In the genomic region with DNA sequence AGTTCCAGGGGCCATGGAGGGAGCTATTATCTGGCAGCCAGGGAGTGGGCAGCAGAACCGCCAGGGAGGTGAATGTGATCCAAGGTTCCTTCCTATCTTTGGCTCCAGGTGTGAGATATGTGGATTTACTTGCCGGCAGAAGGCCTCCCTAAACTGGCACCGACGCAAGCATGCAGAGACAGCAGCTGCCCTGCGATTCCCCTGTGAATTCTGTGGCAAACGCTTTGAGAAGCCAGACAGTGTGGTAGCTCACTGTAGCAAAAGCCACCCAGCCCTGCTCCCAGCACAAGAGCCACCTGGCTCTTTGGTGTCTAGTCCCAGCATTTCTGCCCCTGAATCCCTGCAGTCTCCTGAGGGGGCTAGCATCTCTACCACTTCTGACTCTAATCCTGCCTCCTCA, we compare ENCODE assay signal across 21 mouse cellular contexts. TPM values are rescaled to one million over a fixed set of nuclear protein-coding genes. Genes with fewer than 3 reads are reported as not detected.
DNase-seq lines count a peak whose midpoint lies in the region; ATAC-seq and TF ChIP-seq lines count a peak whose summit lies in the region.
"Had no signal": no experiment of that assay in that cellular context is flagged by ENCODE, and none has a peak within 500 bp of the region (broad histone marks: within the 10 kb centered on the region; RNA-seq: fewer than 3 reads in every experiment).

No protein-coding gene starts in this region.

- 67% methylated on average over 6 of the region's 6 CpGs for WGBS in hindbrain, embryonic 13.5 days
- 75% methylated on average over 6 of the region's 6 CpGs for WGBS in hindbrain, embryonic 12.5 days
- WGBS in midbrain, postnatal 0 days, result 71% methylated on average over 6 of the region's 6 CpGs
- WGBS in midbrain, embryonic 16.5 days, result 70% methylated on average over 6 of the region's 6 CpGs

- peak; percentile 49 for DNase-seq in cerebellum, adult 11-12 months
- DNase-seq in cerebellum, adult 8-10 months, result no peak
- DNase-seq in midbrain, postnatal 0 days (ENCODE audit: low spot score), result peak; percentile 58
- DNase-seq in ovary, postnatal 10 days (ENCODE audit: low spot score), result no peak
- DNase-seq: adrenal gland, postnatal 36 days; gastrocnemius, postnatal 25 days; heart, postnatal 14 days; kidney, adult 18-20 months; kidney, postnatal 25 days; lung, postnatal 10 days; right cerebral cortex, postnatal 4 days had no signal

- H3K4me2 ChIP-seq in hindbrain, embryonic 13.5 days, result no peak overlapping the region
- no peak overlapping the region for H3K4me2 ChIP-seq in hindbrain, embryonic 12.5 days (replicated peaks)
- no peak overlapping the region for H3K4me2 ChIP-seq in midbrain, postnatal 0 days (ENCODE audit: low read depth, low read length, poor library complexity, severe bottlenecking)
- no peak overlapping the region for H3K4me2 ChIP-seq in midbrain, embryonic 16.5 days (ENCODE audit: low read length)
- H3K4me2 ChIP-seq in myocyte (ENCODE audit: low read depth), result no peak overlapping the region
- H3K4me2 ChIP-seq: heart, embryonic 11.5 days; liver, embryonic 15.5 days; midbrain, embryonic 15.5 days had no signal

- no peak overlapping the region for H3ac ChIP-seq in myocyte (ENCODE audit: control insufficient read depth, insufficient read length)

- no peaks in the 10 kb centered on the region for H3K9me3 ChIP-seq in hindbrain, embryonic 13.5 days
- H3K9me3 ChIP-seq in hindbrain, embryonic 12.5 days (replicated peaks), result no peaks in the 10 kb centered on the region
- no peaks in the 10 kb centered on the region for H3K9me3 ChIP-seq in midbrain, postnatal 0 days (ENCODE audit: low read length)
- H3K9me3 ChIP-seq in midbrain, embryonic 16.5 days (replicated peaks; ENCODE audit: control insufficient read depth, low read length, poor library complexity, severe bottlenecking), result no peaks in the 10 kb centered on the region
- H3K9me3 ChIP-seq: liver, embryonic 15.5 days; midbrain, embryonic 15.5 days had no signal

- peaks cover 4% of the 10 kb centered on the region; the same call in 1 of the 2 replicates for H3K4me1 ChIP-seq in hindbrain, embryonic 13.5 days (replicated peaks)
- H3K4me1 ChIP-seq in hindbrain, embryonic 12.5 days, result no peaks in the 10 kb centered on the region
- H3K4me1 ChIP-seq in midbrain, postnatal 0 days (ENCODE audit: insufficient read depth, low read length), result no peaks in the 10 kb centered on the region
- H3K4me1 ChIP-seq in midbrain, embryonic 16.5 days (ENCODE audit: control insufficient read depth, insufficient read depth, low read length), result no peaks in the 10 kb centered on the region
- H3K4me1 ChIP-seq: liver, embryonic 15.5 days; midbrain, embryonic 15.5 days had no signal

- H3K27ac ChIP-seq in hindbrain, embryonic 13.5 days, result peak overlapping the region; percentile 9; the same call in 1 of the 2 replicates
- no peak overlapping the region for H3K27ac ChIP-seq in hindbrain, embryonic 12.5 days
- 0 out of 2 replicates have a peak overlapping the region, but pooled peaks have one; percentile 6 for H3K27ac ChIP-seq in midbrain, postnatal 0 days (ENCODE audit: low read depth, low read length)
- no peak overlapping the region for H3K27ac ChIP-seq in midbrain, embryonic 16.5 days (ENCODE audit: low read length)
- H3K27ac ChIP-seq: liver, embryonic 15.5 days; midbrain, embryonic 15.5 days had no signal

- no peak for ATAC-seq in hindbrain, embryonic 13.5 days (ENCODE audit: low FRiP score)
- no peak for ATAC-seq in hindbrain, embryonic 12.5 days (ENCODE audit: low FRiP score)
- no peak for ATAC-seq in midbrain, postnatal 0 days (ENCODE audit: low FRiP score)
- ATAC-seq in midbrain, embryonic 16.5 days, result no peak
- ATAC-seq: midbrain, embryonic 15.5 days had no signal

- H3K79me2 ChIP-seq in myocyte (ENCODE audit: control insufficient read depth, insufficient read depth), result no peaks in the 10 kb centered on the region

- H3K27me3 ChIP-seq in hindbrain, embryonic 13.5 days, result no peaks in the 10 kb centered on the region
- H3K27me3 ChIP-seq in hindbrain, embryonic 12.5 days, result no peaks in the 10 kb centered on the region
- no peaks in the 10 kb centered on the region for H3K27me3 ChIP-seq in midbrain, postnatal 0 days (ENCODE audit: insufficient read depth, low read length)
- no peaks in the 10 kb centered on the region for H3K27me3 ChIP-seq in midbrain, embryonic 16.5 days (ENCODE audit: control insufficient read depth, insufficient read depth, low read depth, low read length)
- no peaks in the 10 kb centered on the region for H3K27me3 ChIP-seq in myocyte (ENCODE audit: control insufficient read depth, insufficient read depth, insufficient read length)
- H3K27me3 ChIP-seq: CH12.LX; liver, embryonic 15.5 days; midbrain, embryonic 15.5 days had no signal

- no peak overlapping the region for H3K9ac ChIP-seq in hindbrain, embryonic 13.5 days
- H3K9ac ChIP-seq in hindbrain, embryonic 12.5 days, result no peak overlapping the region
- no peak overlapping the region for H3K9ac ChIP-seq in midbrain, postnatal 0 days (replicated peaks; ENCODE audit: low read length, poor library complexity, severe bottlenecking)
- H3K9ac ChIP-seq in midbrain, embryonic 16.5 days (ENCODE audit: low read depth, low read length), result no peak overlapping the region
- H3K9ac ChIP-seq: liver, embryonic 15.5 days; midbrain, embryonic 15.5 days had no signal

- no peak for TF ChIP-seq CTCF in midbrain, postnatal 0 days (IDR thresholded peaks at IDR 0.05)

- peaks cover 55% of the 10 kb centered on the region for H3K36me3 ChIP-seq in hindbrain, embryonic 13.5 days
- H3K36me3 ChIP-seq in hindbrain, embryonic 12.5 days, result peaks cover 50% of the 10 kb centered on the region
- peaks cover 16% of the 10 kb centered on the region for H3K36me3 ChIP-seq in midbrain, postnatal 0 days (ENCODE audit: insufficient read depth, low read length)
- H3K36me3 ChIP-seq in midbrain, embryonic 16.5 days (ENCODE audit: control insufficient read depth, insufficient read depth, low read length), result peaks cover 25% of the 10 kb centered on the region
- H3K36me3 ChIP-seq in myocyte (ENCODE audit: control insufficient read depth, insufficient read depth), result peaks cover 28% of the 10 kb centered on the region

- no peak overlapping the region for H3K4me3 ChIP-seq in hindbrain, embryonic 13.5 days
- H3K4me3 ChIP-seq in hindbrain, embryonic 12.5 days, result no peak overlapping the region
- H3K4me3 ChIP-seq in midbrain, postnatal 0 days (ENCODE audit: low read depth, low read length), result no peak overlapping the region
- H3K4me3 ChIP-seq in midbrain, embryonic 16.5 days (ENCODE audit: low read depth, low read length), result no peak overlapping the region
- H3K4me3 ChIP-seq in myocyte, result no peak overlapping the region
- H3K4me3 ChIP-seq: liver, embryonic 15.5 days; midbrain, embryonic 15.5 days had no signal

- TF ChIP-seq POLR2A in myocyte (IDR thresholded peaks at IDR 0.05; ENCODE audit: insufficient read length, low read depth), result no peak

TF ChIP-seq in myocyte, 11 proteins besides CTCF, POLR2A, EP300 and RAD21:
- TF ChIP-seq E2F4 (IDR thresholded peaks at IDR 0.05; ENCODE audit: insufficient read depth) (no peak), MYOD1 (IDR thresholded peaks at IDR 0.05; ENCODE audit: control insufficient read depth in 1 of 3, insufficient read length in 2 of 3, low read depth in 2 of 3) (no peak), TCF12 (IDR thresholded peaks at IDR 0.05; ENCODE audit: insufficient read depth, poor library complexity, severe bottlenecking) (no peak), POLR2AphosphoS2 (IDR thresholded peaks at IDR 0.05; ENCODE audit: insufficient read length, low read depth) (peak; percentile 73), REST (IDR thresholded peaks at IDR 0.05; ENCODE audit: insufficient read depth, insufficient read length) (no peak)
TF ChIP-seq in myocyte: peak in this region for 1.

RNA-seq across cellular contexts. Expression of a gene that starts 7.2 kb away (rescaled TPM):
- 26.7 and 27.1 TPM in 2 replicates for polyA plus RNA-seq in hindbrain, embryonic 13.5 days (2015; fragmentation: Nextera tagmentation; extraction: Ambion mirVana)
- polyA plus RNA-seq in hindbrain, embryonic 12.5 days (2016; fragmentation: Nextera tagmentation; extraction: Ambion mirVana), result 24.1 and 24.5 TPM in 2 replicates
- 24.4 and 26.0 TPM in 2 replicates for total RNA-seq in midbrain, postnatal 0 days (2014; rRNA removed)
- polyA plus RNA-seq in midbrain, postnatal 0 days (2015; fragmentation: Nextera tagmentation; extraction: Ambion mirVana), result 20.1 and 22.6 TPM in 2 replicates
- 32.2 and 32.4 TPM in 2 replicates for polyA plus RNA-seq in midbrain, embryonic 16.5 days (2015; fragmentation: Nextera tagmentation; extraction: Ambion mirVana)
- 6.0 TPM for polyA plus RNA-seq in myocyte (2012; fragmentation: generic; extraction: Trizol)

RNA-seq across cellular contexts. Expression of a gene that starts 16.1 kb away (rescaled TPM):
- polyA plus RNA-seq in hindbrain, embryonic 13.5 days (2015; fragmentation: Nextera tagmentation; extraction: Ambion mirVana), result 38.4 and 40.2 TPM in 2 replicates
- polyA plus RNA-seq in hindbrain, embryonic 12.5 days (2016; fragmentation: Nextera tagmentation; extraction: Ambion mirVana), result 34.1 and 39.4 TPM in 2 replicates
- 38.1 and 42.1 TPM in 2 replicates for total RNA-seq in midbrain, postnatal 0 days (2014; rRNA removed)
- 41.1 and 46.9 TPM in 2 replicates for polyA plus RNA-seq in midbrain, postnatal 0 days (2015; fragmentation: Nextera tagmentation; extraction: Ambion mirVana)
- 37.1 and 40.2 TPM in 2 replicates for polyA plus RNA-seq in midbrain, embryonic 16.5 days (2015; fragmentation: Nextera tagmentation; extraction: Ambion mirVana)
- 15.7 TPM for polyA plus RNA-seq in myocyte (2012; fragmentation: generic; extraction: Trizol)

RNA-seq across cellular contexts. Expression of a gene that starts 16.5 kb away (rescaled TPM):
- polyA plus RNA-seq in hindbrain, embryonic 13.5 days (2015; fragmentation: Nextera tagmentation; extraction: Ambion mirVana), result 48.5 and 49.9 TPM in 2 replicates
- polyA plus RNA-seq in hindbrain, embryonic 12.5 days (2016; fragmentation: Nextera tagmentation; extraction: Ambion mirVana), result 49.1 and 50.7 TPM in 2 replicates
- 44.0 and 53.8 TPM in 2 replicates for total RNA-seq in midbrain, postnatal 0 days (2014; rRNA removed)
- polyA plus RNA-seq in midbrain, postnatal 0 days (2015; fragmentation: Nextera tagmentation; extraction: Ambion mirVana), result 42.4 and 46.3 TPM in 2 replicates
- polyA plus RNA-seq in midbrain, embryonic 16.5 days (2015; fragmentation: Nextera tagmentation; extraction: Ambion mirVana), result 52.4 and 53.2 TPM in 2 replicates
- 38.1 TPM for polyA plus RNA-seq in myocyte (2012; fragmentation: generic; extraction: Trizol)

RNA-seq across cellular contexts. Expression of a gene that starts 39.5 kb away (rescaled TPM):
- polyA plus RNA-seq in hindbrain, embryonic 13.5 days (2015; fragmentation: Nextera tagmentation; extraction: Ambion mirVana), result 0.08 TPM in 1 of 2 replicates, not detected in the other
- polyA plus RNA-seq in hindbrain, embryonic 12.5 days (2016; fragmentation: Nextera tagmentation; extraction: Ambion mirVana), result 0.17 TPM in 1 of 2 replicates, not detected in the other
- total RNA-seq in midbrain, postnatal 0 days (2014; rRNA removed), result 0.09 and 0.38 TPM in 2 replicates
- not detected in 2 replicates for polyA plus RNA-seq in midbrain, postnatal 0 days (2015; fragmentation: Nextera tagmentation; extraction: Ambion mirVana)
- not detected in 2 replicates for polyA plus RNA-seq in midbrain, embryonic 16.5 days (2015; fragmentation: Nextera tagmentation; extraction: Ambion mirVana)
- polyA plus RNA-seq in myocyte (2012; fragmentation: generic; extraction: Trizol), result 0.67 TPM
- total RNA-seq: adrenal gland, postnatal 36 days; CH12.LX; gastrocnemius, postnatal 25 days; heart, postnatal 14 days; left cerebral cortex, adult 18-20 months had no signal
- polyA plus RNA-seq: heart, embryonic 11.5 days; midbrain, embryonic 15.5 days; neural tube, embryonic 11.5 days had no signal

Comparison
In these comparisons a context has a peak if more than half of its experiments do, and no peak if none do; other contexts are left out.
1. DNase-seq: peak in cerebellum, adult 11-12 months (single experiment) and midbrain, postnatal 0 days (single experiment); none in cerebellum, adult 8-10 months (single experiment) and ovary, postnatal 10 days (single experiment).
2. H3K27ac ChIP-seq: peak in hindbrain, embryonic 13.5 days (single experiment) and midbrain, postnatal 0 days (single experiment); none in hindbrain, embryonic 12.5 days (single experiment) and midbrain, embryonic 16.5 days (single experiment).